Mouse (Mus musculus): ENCODE results near the gene Rfx8. TPM values are rescaled to one million over a fixed set of nuclear protein-coding genes. Genes with fewer than 3 reads are reported as not detected.

The Rfx8 gene
- total RNA-seq, 1 experiment from 2014 or later: 0.39 TPM

- no peak for DNase-seq
These were observed 13.5 kb upstream of the Rfx8 start for GRCm38 (mm10) chr1:39734311-39734710.

- DNase-seq: no peak
These were observed 13.1 kb upstream of the Rfx8 start for GRCm38 (mm10) chr1:39733876-39734275.

- no peak for DNase-seq
These were observed 11.3 kb upstream of the Rfx8 start for GRCm38 (mm10) chr1:39732081-39732480.

- DNase-seq: no peak
These were observed 10.7 kb upstream of the Rfx8 start for GRCm38 (mm10) chr1:39731543-39731942.

GRCm38 (mm10) chr1:39730868-39731267 is 10.1 kb upstream of the Rfx8 start:
- DNase-seq: no peak

GRCm38 (mm10) chr1:39729919-39730318 is 9.1 kb upstream of the Rfx8 start:
- DNase-seq: no peak

- no peak for DNase-seq
These were observed 542 bp upstream of the Rfx8 start for GRCm38 (mm10) chr1:39721351-39721726.

- DNase-seq: no peak
These were observed 611 bp downstream of the Rfx8 start for GRCm38 (mm10) chr1:39720186-39720585.

GRCm38 (mm10) chr1:39715551-39715950 is 5.2 kb downstream of the Rfx8 start:
- no peak for DNase-seq

- DNase-seq: no peak
These were observed 6.1 kb downstream of the Rfx8 start for GRCm38 (mm10) chr1:39714729-39715128.

GRCm38 (mm10) chr1:39713842-39714658 is 6.7 kb downstream of the Rfx8 start:
- DNase-seq: no peak

GRCm38 (mm10) chr1:39713300-39713699 is 7.5 kb downstream of the Rfx8 start:
- DNase-seq: no peak

- DNase-seq: peak; percentile 38
These were observed 8.5 kb downstream of the Rfx8 start for GRCm38 (mm10) chr1:39712261-39712660.

- no peak for DNase-seq
These were observed 10.2 kb downstream of the Rfx8 start for GRCm38 (mm10) chr1:39710604-39711003.

GRCm38 (mm10) chr1:39710016-39710415 is 10.8 kb downstream of the Rfx8 start:
- no peak for DNase-seq

- DNase-seq: no peak
These were observed 12.0 kb downstream of the Rfx8 start for GRCm38 (mm10) chr1:39708778-39709177.

GRCm38 (mm10) chr1:39702216-39703046 is 18.4 kb downstream of the Rfx8 start:
- DNase-seq: no peak

- DNase-seq: no peak
These were observed 19.6 kb downstream of the Rfx8 start for GRCm38 (mm10) chr1:39701274-39701602.

- DNase-seq: no peak
These were observed 20.1 kb downstream of the Rfx8 start for GRCm38 (mm10) chr1:39700599-39701273.

GRCm38 (mm10) chr1:39698456-39698855 is 22.3 kb downstream of the Rfx8 start:
- DNase-seq: peak; percentile 31

- DNase-seq: no peak
These were observed 25.6 kb downstream of the Rfx8 start for GRCm38 (mm10) chr1:39695198-39695597.

- no peak for DNase-seq
These were observed 26.0 kb downstream of the Rfx8 start for GRCm38 (mm10) chr1:39694756-39695155.

GRCm38 (mm10) chr1:39691974-39692373 is 28.8 kb downstream of the Rfx8 start:
- DNase-seq: no peak
